Comparison of ENCODE assay signal across 8 mouse cellular contexts in the genomic region with DNA sequence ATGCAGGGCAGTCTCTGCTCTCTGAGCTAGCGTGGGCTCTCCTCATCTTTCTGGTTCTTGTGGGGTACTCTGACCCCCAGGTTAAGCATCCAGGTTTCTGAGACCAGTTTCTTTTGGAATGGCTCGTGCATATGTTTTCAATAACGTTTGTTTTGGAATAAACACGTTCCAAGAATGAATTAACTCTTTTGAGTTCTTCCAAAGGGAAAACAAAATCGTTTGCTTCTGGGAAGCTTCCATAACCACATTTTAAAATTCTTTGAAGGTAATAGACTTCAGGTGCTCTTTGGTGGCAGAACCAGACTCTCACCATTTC. TPM values are rescaled to one million over a fixed set of nuclear protein-coding genes. Genes with fewer than 3 reads are reported as not detected.
DNase-seq lines count a peak whose midpoint lies in the region; ATAC-seq and TF ChIP-seq lines count a peak whose summit lies in the region.

No protein-coding gene starts in this region.

- ATAC-seq in neural tube, embryonic 13.5 days (ENCODE audit: low read depth) = no peak

- H3K4me2 ChIP-seq in neural tube, embryonic 13.5 days = peak overlapping the region; percentile 88

- no peaks in the 10 kb centered on the region; the same call in 1 of the 2 replicates for H3K4me1 ChIP-seq in embryonic fibroblast, embryonic 13.5 days (ENCODE audit: control insufficient read depth, insufficient read depth, low read length)
- peaks cover 19% of the 10 kb centered on the region for H3K4me1 ChIP-seq in limb, embryonic 10.5 days
- H3K4me1 ChIP-seq in neural tube, embryonic 13.5 days (replicated peaks) = peaks cover 16% of the 10 kb centered on the region

- no peak for TF ChIP-seq POLR2A in embryonic fibroblast, embryonic 13.5 days (IDR thresholded peaks at IDR 0.05; ENCODE audit: low read depth, low read length)

- no peak for TF ChIP-seq CTCF in layer of hippocampus, adult 2 months (conservative IDR thresholded peaks at IDR 0.05)
- no peak for TF ChIP-seq CTCF in embryonic fibroblast, embryonic 13.5 days (IDR thresholded peaks at IDR 0.05; ENCODE audit: borderline replicate concordance, insufficient read depth, low read length)

- DNase-seq in layer of hippocampus, adult 2 months (ENCODE audit: low spot score in 2 of 2) = no peak
- no peak for DNase-seq in layer of hippocampus, postnatal 25 days (ENCODE audit: extremely low spot score in 1 of 2, low spot score in 1 of 2)
- DNase-seq in limb, embryonic 10.5 days (ENCODE audit: low spot score) = no peak
- DNase-seq in ovary, postnatal 10 days (ENCODE audit: low spot score) = no peak
- no peak for DNase-seq in c-Kit-positive CD71-positive TER-119-positive erythroid progenitor cells, embryonic 14.5 days (ENCODE audit: low spot score)
- DNase-seq in right cerebral cortex, postnatal 10 days (ENCODE audit: low spot score in 2 of 2) = no peak

- 19% methylated on average over 5 of the region's 5 CpGs for WGBS in limb, embryonic 10.5 days
- 49% methylated on average over 5 of the region's 5 CpGs for WGBS in neural tube, embryonic 13.5 days

- H3K27me3 ChIP-seq in limb, embryonic 10.5 days (ENCODE audit: low read depth, poor library complexity, severe bottlenecking) = no peaks in the 10 kb centered on the region
- peaks cover 16% of the 10 kb centered on the region; the same call in 1 of the 2 replicates for H3K27me3 ChIP-seq in neural tube, embryonic 13.5 days

- H3K27ac ChIP-seq in layer of hippocampus, adult 2 months = no peak overlapping the region
- peak overlapping the region; percentile 64 for H3K27ac ChIP-seq in embryonic fibroblast, embryonic 13.5 days (ENCODE audit: insufficient read depth, low read length)
- H3K27ac ChIP-seq in limb, embryonic 10.5 days = peak overlapping the region; percentile 96
- no peak overlapping the region for H3K27ac ChIP-seq in neural tube, embryonic 13.5 days (replicated peaks)

- no peaks in the 10 kb centered on the region for H3K36me3 ChIP-seq in limb, embryonic 10.5 days
- H3K36me3 ChIP-seq in neural tube, embryonic 13.5 days = no peaks in the 10 kb centered on the region

- peak overlapping the region; percentile 74 for H3K9ac ChIP-seq in neural tube, embryonic 13.5 days

- H3K9me3 ChIP-seq in limb, embryonic 10.5 days (replicated peaks) = no peaks in the 10 kb centered on the region
- H3K9me3 ChIP-seq in neural tube, embryonic 13.5 days = no peaks in the 10 kb centered on the region

- H3K4me3 ChIP-seq in layer of hippocampus, adult 2 months = peak overlapping the region; percentile 63
- peak overlapping the region; percentile 67 for H3K4me3 ChIP-seq in embryonic fibroblast, embryonic 13.5 days (ENCODE audit: insufficient read depth, low read length)
- H3K4me3 ChIP-seq in limb, embryonic 10.5 days = peak overlapping the region; percentile 79
- peak overlapping the region; percentile 57 for H3K4me3 ChIP-seq in neural tube, embryonic 13.5 days

RNA-seq across cellular contexts. Expression of gene Mdfic, which starts 1.2 kb away (rescaled TPM):
- 1 to 10 TPM; 3.1 to 3.9 TPM for total RNA-seq in layer of hippocampus, adult 2 months (2021)
- 1 to 10 TPM; 3.3 to 4.0 TPM for total RNA-seq in layer of hippocampus, postnatal 25 days (2021)
- 55.3 and 73.6 TPM in 2 replicates for polyA plus RNA-seq in embryonic fibroblast, embryonic 13.5 days (2011; ENCODE audit: insufficient read length, low read depth, missing spikeins)
- polyA plus RNA-seq in limb, embryonic 10.5 days (2016; fragmentation: Nextera tagmentation; extraction: Ambion mirVana) = 3.8 and 3.9 TPM in 2 replicates
- polyA plus RNA-seq in neural tube, embryonic 13.5 days (2015; fragmentation: Nextera tagmentation; extraction: Ambion mirVana) = 0.57 and 1.2 TPM in 2 replicates

Comparison
In these comparisons a context has a peak if more than half of its experiments do, and no peak if none do; other contexts are left out.
1. H3K27ac ChIP-seq: peak in embryonic fibroblast, embryonic 13.5 days (single experiment) and limb, embryonic 10.5 days (single experiment); none in layer of hippocampus, adult 2 months (single experiment) and neural tube, embryonic 13.5 days (single experiment).
2. RNA of gene Mdfic, which starts 1.2 kb away (polyA plus RNA-seq): 55.3 to 73.6 TPM in embryonic fibroblast, embryonic 13.5 days; 3.8 to 3.9 TPM in limb, embryonic 10.5 days and 0.57 to 1.2 TPM in neural tube, embryonic 13.5 days; every median in the first group is over 10 times any median in the second.
3. Peak in every context shown above with its lines, with median percentiles within 50 percentile points of each other: H3K4me3 ChIP-seq.